Mouse (Mus musculus): Measurements from ENCODE around the gene Il11.

DNA sequence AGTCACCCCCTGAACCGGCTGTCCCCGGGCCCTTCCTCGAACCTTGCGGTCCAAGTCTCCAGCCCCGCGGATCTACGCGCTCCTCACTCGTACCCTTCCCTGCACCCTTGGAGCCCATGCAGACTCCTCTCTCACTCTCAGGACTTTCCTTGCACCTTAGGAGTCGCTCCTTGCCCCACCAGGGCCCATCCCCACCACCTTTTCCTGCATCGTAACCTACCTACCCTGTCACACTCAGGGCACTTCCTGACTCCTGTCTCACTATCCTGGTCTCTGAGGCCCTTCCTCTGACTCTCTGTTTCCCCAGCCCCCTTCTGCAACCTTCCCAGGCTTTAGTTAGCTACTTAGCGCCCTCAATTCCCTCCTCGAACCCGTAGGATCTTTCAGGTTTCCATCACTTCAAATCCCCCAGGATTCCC lies 42.3 kb downstream of the Il11 start:
- TF ChIP-seq CTCF (IDR thresholded peaks at IDR 0.05; ENCODE audit: borderline replicate concordance, insufficient read depth, low read length) = no peak
- peak; percentile 43; the same call in 1 of the 2 replicates for TF ChIP-seq POLR2A (IDR thresholded peaks at IDR 0.05; ENCODE audit: low read depth, low read length)

Measured in embryonic fibroblast, embryonic 13.5 days (primary cell).